Mouse (Mus musculus): Measurements from ENCODE around the gene Sh3bgrl2. TPM values are rescaled to one million over a fixed set of nuclear protein-coding genes. Genes with fewer than 3 reads are reported as not detected.

Sh3bgrl2 gene
- polyA plus RNA-seq, 1 experiment from 2014 or later: 16.8 TPM

- WGBS: 65% methylated on average over 14 of the region's 14 CpGs
Measured at GRCm38 (mm10) chr9:83539809-83540491, 8.2 kb upstream of the Sh3bgrl2 start.

GRCm38 (mm10) chr9:83540492-83540857 lies 7.7 kb upstream of the Sh3bgrl2 start:
- Histone ChIP-seq H3K4me3 (ENCODE audit: low read depth, low read length) (no peak overlapping the region), H3K4me1 (ENCODE audit: control insufficient read depth, insufficient read depth, low read length) (no peaks in the 10 kb centered on the region), H3K36me3 (ENCODE audit: control insufficient read depth, insufficient read depth, low read length) (no peaks in the 10 kb centered on the region), H3K9ac (ENCODE audit: low read depth, low read length) (no peak overlapping the region), H3K27me3 (replicated peaks; ENCODE audit: control insufficient read depth, insufficient read depth, low read length) (no peaks in the 10 kb centered on the region), H3K9me3 (ENCODE audit: control insufficient read depth, low read length) (no peaks in the 10 kb centered on the region), H3K4me2 (ENCODE audit: low read depth, low read length) (no peak overlapping the region), H3K27ac (replicated peaks; ENCODE audit: low read depth, low read length) (no peak overlapping the region)
- ATAC-seq (ENCODE audit: low read depth) (no peak), DNase-seq (ENCODE audit: low spot score) (no peak)
- WGBS: 85% methylated on average over 4 of the region's 4 CpGs

More at GRCm38 (mm10) chr9:83539809-83540491, 8.2 kb upstream of the Sh3bgrl2 start:
- Histone ChIP-seq H3K27ac (replicated peaks; ENCODE audit: low read depth, low read length) (no peak overlapping the region), H3K36me3 (ENCODE audit: control insufficient read depth, insufficient read depth, low read length) (no peaks in the 10 kb centered on the region), H3K4me1 (ENCODE audit: control insufficient read depth, insufficient read depth, low read length) (no peaks in the 10 kb centered on the region), H3K9me3 (ENCODE audit: control insufficient read depth, low read length) (no peaks in the 10 kb centered on the region), H3K4me3 (ENCODE audit: low read depth, low read length) (no peak overlapping the region), H3K9ac (ENCODE audit: low read depth, low read length) (no peak overlapping the region), H3K4me2 (ENCODE audit: low read depth, low read length) (no peak overlapping the region), H3K27me3 (replicated peaks; ENCODE audit: control insufficient read depth, insufficient read depth, low read length) (no peaks in the 10 kb centered on the region)
- DNase-seq (ENCODE audit: low spot score) (no peak), ATAC-seq (ENCODE audit: low read depth) (no peak)

GRCm38 (mm10) chr9:83540975-83541374 lies 7.2 kb upstream of the Sh3bgrl2 start:
- ATAC-seq (ENCODE audit: low read depth) (no peak), DNase-seq (ENCODE audit: low spot score) (no peak)
- 73% methylated on average over 3 of the region's 3 CpGs for WGBS
- Histone ChIP-seq H3K27ac (replicated peaks; ENCODE audit: low read depth, low read length) (no peak overlapping the region), H3K4me1 (ENCODE audit: control insufficient read depth, insufficient read depth, low read length) (no peaks in the 10 kb centered on the region), H3K4me2 (ENCODE audit: low read depth, low read length) (no peak overlapping the region), H3K27me3 (replicated peaks; ENCODE audit: control insufficient read depth, insufficient read depth, low read length) (no peaks in the 10 kb centered on the region), H3K36me3 (ENCODE audit: control insufficient read depth, insufficient read depth, low read length) (no peaks in the 10 kb centered on the region), H3K9ac (ENCODE audit: low read depth, low read length) (no peak overlapping the region), H3K9me3 (ENCODE audit: control insufficient read depth, low read length) (no peaks in the 10 kb centered on the region), H3K4me3 (ENCODE audit: low read depth, low read length) (no peak overlapping the region)

- H3K4me1 ChIP-seq (ENCODE audit: control insufficient read depth, insufficient read depth, low read length): peaks cover 3% of the 10 kb centered on the region; the same call in 1 of the 2 replicates
- no peak overlapping the region for H3K4me3 ChIP-seq (ENCODE audit: low read depth, low read length)
- H3K27ac ChIP-seq (replicated peaks; ENCODE audit: low read depth, low read length): no peak overlapping the region
- H3K9me3 ChIP-seq (ENCODE audit: control insufficient read depth, low read length): no peaks in the 10 kb centered on the region
- ATAC-seq (ENCODE audit: low read depth) (no peak), DNase-seq (ENCODE audit: low spot score) (no peak)
- no peak overlapping the region for H3K9ac ChIP-seq (ENCODE audit: low read depth, low read length)
- no peaks in the 10 kb centered on the region for H3K27me3 ChIP-seq (replicated peaks; ENCODE audit: control insufficient read depth, insufficient read depth, low read length)
- H3K4me2 ChIP-seq (ENCODE audit: low read depth, low read length): no peak overlapping the region
- no peaks in the 10 kb centered on the region for H3K36me3 ChIP-seq (ENCODE audit: control insufficient read depth, insufficient read depth, low read length)
Measured at GRCm38 (mm10) chr9:83545240-83545639, 2.9 kb upstream of the Sh3bgrl2 start.

GRCm38 (mm10) chr9:83546316-83546715 lies 1.8 kb upstream of the Sh3bgrl2 start:
- Histone ChIP-seq H3K4me1 (ENCODE audit: control insufficient read depth, insufficient read depth, low read length) (peaks cover 3% of the 10 kb centered on the region; the same call in 1 of the 2 replicates), H3K4me2 (ENCODE audit: low read depth, low read length) (no peak overlapping the region), H3K27ac (replicated peaks; ENCODE audit: low read depth, low read length) (no peak overlapping the region), H3K36me3 (ENCODE audit: control insufficient read depth, insufficient read depth, low read length) (no peaks in the 10 kb centered on the region), H3K9me3 (ENCODE audit: control insufficient read depth, low read length) (no peaks in the 10 kb centered on the region), H3K4me3 (ENCODE audit: low read depth, low read length) (no peak overlapping the region), H3K9ac (ENCODE audit: low read depth, low read length) (no peak overlapping the region), H3K27me3 (replicated peaks; ENCODE audit: control insufficient read depth, insufficient read depth, low read length) (no peaks in the 10 kb centered on the region)
- no peak for DNase-seq (ENCODE audit: low spot score)
- 85% methylated on average over 7 of the region's 7 CpGs for WGBS
- ATAC-seq (ENCODE audit: low read depth): no peak

GRCm38 (mm10) chr9:83547229-83547628 lies 898 bp upstream of the Sh3bgrl2 start:
- H3K9me3 ChIP-seq (ENCODE audit: control insufficient read depth, low read length): no peaks in the 10 kb centered on the region
- H3K27me3 ChIP-seq (replicated peaks; ENCODE audit: control insufficient read depth, insufficient read depth, low read length): no peaks in the 10 kb centered on the region
- WGBS: 64% methylated on average over 7 of the region's 7 CpGs
- no peaks in the 10 kb centered on the region for H3K36me3 ChIP-seq (ENCODE audit: control insufficient read depth, insufficient read depth, low read length)
- H3K27ac ChIP-seq (replicated peaks; ENCODE audit: low read depth, low read length): no peak overlapping the region
- no peak overlapping the region for H3K9ac ChIP-seq (ENCODE audit: low read depth, low read length)
- peaks cover 6% of the 10 kb centered on the region; the same call in 1 of the 2 replicates for H3K4me1 ChIP-seq (ENCODE audit: control insufficient read depth, insufficient read depth, low read length)
- no peak overlapping the region for H3K4me2 ChIP-seq (ENCODE audit: low read depth, low read length)
- ATAC-seq (ENCODE audit: low read depth) (no peak), DNase-seq (ENCODE audit: low spot score) (no peak)
- no peak overlapping the region for H3K4me3 ChIP-seq (ENCODE audit: low read depth, low read length)

GRCm38 (mm10) chr9:83549866-83550265 lies 1.7 kb downstream of the Sh3bgrl2 start:
- DNase-seq (ENCODE audit: low spot score) (no peak), ATAC-seq (ENCODE audit: low read depth) (no peak)
- H3K36me3 ChIP-seq (ENCODE audit: control insufficient read depth, insufficient read depth, low read length): no peaks in the 10 kb centered on the region
- H3K9me3 ChIP-seq (ENCODE audit: control insufficient read depth, low read length): no peaks in the 10 kb centered on the region
- H3K4me3 ChIP-seq (ENCODE audit: low read depth, low read length): no peak overlapping the region
- H3K4me1 ChIP-seq (ENCODE audit: control insufficient read depth, insufficient read depth, low read length): peaks cover 6% of the 10 kb centered on the region; the same call in 1 of the 2 replicates
- H3K27me3 ChIP-seq (replicated peaks; ENCODE audit: control insufficient read depth, insufficient read depth, low read length): no peaks in the 10 kb centered on the region
- H3K27ac ChIP-seq (replicated peaks; ENCODE audit: low read depth, low read length): no peak overlapping the region
- H3K4me2 ChIP-seq (ENCODE audit: low read depth, low read length): no peak overlapping the region
- WGBS: 81% methylated on average over 6 of the region's 6 CpGs
- H3K9ac ChIP-seq (ENCODE audit: low read depth, low read length): no peak overlapping the region

GRCm38 (mm10) chr9:83551116-83551515 lies 3.0 kb downstream of the Sh3bgrl2 start:
- Histone ChIP-seq H3K27ac (replicated peaks; ENCODE audit: low read depth, low read length) (no peak overlapping the region), H3K9me3 (ENCODE audit: control insufficient read depth, low read length) (no peaks in the 10 kb centered on the region), H3K4me3 (ENCODE audit: low read depth, low read length) (no peak overlapping the region), H3K27me3 (replicated peaks; ENCODE audit: control insufficient read depth, insufficient read depth, low read length) (no peaks in the 10 kb centered on the region), H3K4me2 (ENCODE audit: low read depth, low read length) (no peak overlapping the region), H3K9ac (ENCODE audit: low read depth, low read length) (no peak overlapping the region), H3K4me1 (ENCODE audit: control insufficient read depth, insufficient read depth, low read length) (peaks cover 6% of the 10 kb centered on the region), H3K36me3 (ENCODE audit: control insufficient read depth, insufficient read depth, low read length) (no peaks in the 10 kb centered on the region)
- ATAC-seq (ENCODE audit: low read depth) (no peak), DNase-seq (ENCODE audit: low spot score) (no peak)
- WGBS: 76% methylated on average over 7 of the region's 7 CpGs

GRCm38 (mm10) chr9:83551632-83552031 lies 3.5 kb downstream of the Sh3bgrl2 start:
- no peak overlapping the region for H3K27ac ChIP-seq (replicated peaks; ENCODE audit: low read depth, low read length)
- H3K4me1 ChIP-seq (ENCODE audit: control insufficient read depth, insufficient read depth, low read length): peaks cover 12% of the 10 kb centered on the region
- no peaks in the 10 kb centered on the region for H3K9me3 ChIP-seq (ENCODE audit: control insufficient read depth, low read length)
- WGBS: 64% methylated on average over 6 of the region's 6 CpGs
- no peak for DNase-seq (ENCODE audit: low spot score)
- no peaks in the 10 kb centered on the region for H3K27me3 ChIP-seq (replicated peaks; ENCODE audit: control insufficient read depth, insufficient read depth, low read length)
- H3K36me3 ChIP-seq (ENCODE audit: control insufficient read depth, insufficient read depth, low read length): no peaks in the 10 kb centered on the region
- H3K4me2 ChIP-seq (ENCODE audit: low read depth, low read length): no peak overlapping the region
- H3K9ac ChIP-seq (ENCODE audit: low read depth, low read length): no peak overlapping the region
- ATAC-seq (ENCODE audit: low read depth): no peak
- no peak overlapping the region for H3K4me3 ChIP-seq (ENCODE audit: low read depth, low read length)

Data from embryonic facial prominence, embryonic 14.5 days (tissue).